Mouse (Mus musculus): ENCODE data around the gene Bpifb6. TPM values are rescaled to one million over a fixed set of nuclear protein-coding genes. Genes with fewer than 3 reads are reported as not detected.

Gene Bpifb6
- total RNA-seq, 2 experiments from 2014 or later: not detected

DNA sequence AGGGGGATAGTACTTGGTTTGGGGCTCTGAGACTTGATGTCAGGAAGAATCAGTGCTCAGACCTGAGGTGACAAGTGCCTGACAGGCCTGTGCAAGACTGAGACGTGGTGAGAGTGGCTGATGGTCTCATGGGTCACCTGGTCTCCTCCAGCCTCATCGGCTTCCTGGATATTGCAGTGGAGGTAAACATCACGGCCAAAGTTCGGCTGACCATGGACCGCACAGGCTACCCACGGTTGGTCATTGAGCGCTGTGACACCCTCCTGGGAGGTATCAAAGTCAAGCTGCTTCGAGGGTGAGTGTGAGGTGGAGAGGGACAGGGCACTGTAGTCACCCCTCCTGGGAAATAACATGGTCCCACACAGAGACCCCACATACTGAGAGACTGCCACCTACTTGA, 44.4 kb downstream of the Bpifb6 start:
- intact Hi-C loops (cut with DNase I): no loop called here
- DNase-seq (ENCODE audit: low spot score in 2 of 2): no peak

DNA sequence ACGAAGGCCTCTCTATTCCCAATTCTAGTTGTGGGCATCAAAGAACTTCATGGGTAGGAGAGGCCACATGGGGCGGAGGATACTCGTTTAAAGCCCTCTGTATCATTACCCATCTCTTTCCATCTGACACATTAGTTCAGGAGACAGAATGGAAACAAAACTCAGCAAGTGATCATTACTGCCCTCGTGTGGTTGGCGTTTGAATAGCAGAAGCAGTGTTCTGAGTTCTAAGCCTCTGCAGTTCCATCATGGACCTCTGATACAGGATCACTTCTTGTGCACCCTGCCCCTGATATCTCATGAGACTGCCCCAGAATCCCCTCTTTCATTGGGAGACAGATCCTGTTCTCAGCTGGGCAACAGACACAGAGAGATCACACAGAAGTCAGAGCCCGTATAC, 52.7 kb downstream of the Bpifb6 start:
- intact Hi-C loops (cut with DNase I): loop anchor here (10.0 kb wide), 1 partner anchor 288 kb away; no protein-coding TSS in a partner anchor

DNA sequence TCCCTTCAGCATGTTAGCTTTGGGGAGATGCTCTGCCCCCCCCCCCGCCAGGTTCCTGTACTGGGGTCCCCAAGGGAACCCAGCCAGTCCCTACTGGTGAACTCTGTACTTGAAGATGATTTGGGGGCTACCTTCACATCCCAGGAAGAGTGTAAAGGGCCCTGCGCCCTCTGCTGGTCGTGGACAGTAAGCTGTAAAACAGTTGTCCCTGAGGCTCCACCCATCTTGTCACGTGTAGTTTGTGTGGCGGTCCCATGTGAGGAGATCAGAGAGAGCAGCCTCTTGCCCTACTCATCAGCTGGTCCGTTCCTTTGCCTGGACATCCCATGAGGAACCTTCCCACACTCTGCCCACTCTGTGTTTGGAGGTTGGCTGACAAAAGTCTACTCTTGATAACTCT, 53.6 kb downstream of the Bpifb6 start:
- intact Hi-C loops (cut with DNase I): loop anchor here (10.0 kb wide), 1 partner anchor 289 kb away; no protein-coding TSS in a partner anchor
- DNase-seq (ENCODE audit: low spot score in 2 of 2): peak in 1 of 2 experiments; percentile 55

More for the DNA sequence above, 52.7 kb downstream of the Bpifb6 start:
- peak; percentile 76 to 78 for DNase-seq (ENCODE audit: low spot score in 2 of 2)

Other genes with a start within 250 kb of the Bpifb6 start
- gene Dnmt3c, start 203.7 kb upstream of the Bpifb6 start, total RNA-seq (2021): not detected
- 100 to 1,000 TPM; 137 to 151 TPM for gene Mapre1, start 159.1 kb upstream of the Bpifb6 start, total RNA-seq (2021)
- under 1 TPM; 0.23 to 0.66 TPM for gene Efcab8, start 120.5 kb upstream of the Bpifb6 start, total RNA-seq (2021)
- gene Sun5, start 29.3 kb upstream of the Bpifb6 start, total RNA-seq (2021): not detected
- gene Bpifb2, start 25.3 kb upstream of the Bpifb6 start, total RNA-seq (2021): not detected
- not detected for gene Bpifb3, start 17.8 kb downstream of the Bpifb6 start, total RNA-seq (2021)
- gene Bpifb4, start 37.8 kb downstream of the Bpifb6 start, total RNA-seq (2021): not detected
- not detected for gene Bpifa6, start 74.6 kb downstream of the Bpifb6 start, total RNA-seq (2021)
- not detected for gene Bpifa2, start 107.9 kb downstream of the Bpifb6 start, total RNA-seq (2021)
- not detected for gene Bpifa3, start 229.9 kb downstream of the Bpifb6 start, total RNA-seq (2021)
- gene Bpifa1, start 242.5 kb downstream of the Bpifb6 start, total RNA-seq (2021): not detected

All from left cerebral cortex, postnatal 14 days (tissue).